Mouse (Mus musculus): ENCODE data around the gene Gm9745. TPM values are rescaled to one million over a fixed set of nuclear protein-coding genes. Genes with fewer than 3 reads are reported as not detected.
"Not testable (repeated sequence)": the region's sequence is repeated elsewhere in the genome, so short reads cannot be mapped to it uniquely, and the experiment has no call there.

Gene Gm9745
- total RNA-seq, 1 experiment, result not detected

- DNase-seq (ENCODE audit: low read depth, low spot score); H3K9ac ChIP-seq (ENCODE audit: insufficient read depth, low read depth, low read length, poor library complexity, severe bottlenecking): not testable (repeated sequence)
These were observed 13.3 kb upstream of the Gm9745 start for GRCm38 (mm10) chr13:8961128-8961888.

GRCm38 (mm10) chr13:8959554-8959953, 11.5 kb upstream of the Gm9745 start:
- H3K27ac ChIP-seq (ENCODE audit: insufficient read depth, low read depth, low read length, poor library complexity, severe bottlenecking); H3K4me1 ChIP-seq (ENCODE audit: control insufficient read depth in 2 of 2, insufficient read depth in 2 of 2, low read length in 2 of 2, poor library complexity in 1 of 2); H3K36me3 ChIP-seq (ENCODE audit: control insufficient read depth, insufficient read depth, low read length, poor library complexity, severe bottlenecking); H3K9me3 ChIP-seq (ENCODE audit: control insufficient read depth, insufficient read depth, low read depth, low read length); in situ Hi-C loops (cut with MboI; ENCODE audit: low sequenced_read_pairs in 2 of 2, unreplicated experiment in 2 of 2); DNase-seq (ENCODE audit: low read depth, low spot score); H3K4me3 ChIP-seq (ENCODE audit: insufficient read depth in 1 of 2, low read depth in 1 of 2, low read length in 2 of 2, poor library complexity in 1 of 2, severe bottlenecking in 1 of 2); H3K9ac ChIP-seq (ENCODE audit: insufficient read depth, low read depth, low read length, poor library complexity, severe bottlenecking): not testable (repeated sequence)

More at GRCm38 (mm10) chr13:8961128-8961888, 13.3 kb upstream of the Gm9745 start:
- H3K4me1 ChIP-seq (ENCODE audit: control insufficient read depth in 2 of 2, insufficient read depth in 2 of 2, low read length in 2 of 2, poor library complexity in 1 of 2); in situ Hi-C loops (cut with MboI; ENCODE audit: low sequenced_read_pairs in 2 of 2, unreplicated experiment in 2 of 2); H3K36me3 ChIP-seq (ENCODE audit: control insufficient read depth, insufficient read depth, low read length, poor library complexity, severe bottlenecking); H3K4me3 ChIP-seq (ENCODE audit: insufficient read depth in 1 of 2, low read depth in 1 of 2, low read length in 2 of 2, poor library complexity in 1 of 2, severe bottlenecking in 1 of 2); H3K9me3 ChIP-seq (ENCODE audit: control insufficient read depth, insufficient read depth, low read depth, low read length); H3K27ac ChIP-seq (ENCODE audit: insufficient read depth, low read depth, low read length, poor library complexity, severe bottlenecking): not testable (repeated sequence)

- H3K9me3 ChIP-seq (ENCODE audit: control insufficient read depth, insufficient read depth, low read depth, low read length); DNase-seq (ENCODE audit: low read depth, low spot score); in situ Hi-C loops (cut with MboI; ENCODE audit: low sequenced_read_pairs in 2 of 2, unreplicated experiment in 2 of 2); H3K9ac ChIP-seq (ENCODE audit: insufficient read depth, low read depth, low read length, poor library complexity, severe bottlenecking); H3K36me3 ChIP-seq (ENCODE audit: control insufficient read depth, insufficient read depth, low read length, poor library complexity, severe bottlenecking); H3K4me1 ChIP-seq (ENCODE audit: control insufficient read depth in 2 of 2, insufficient read depth in 2 of 2, low read length in 2 of 2, poor library complexity in 1 of 2); H3K27ac ChIP-seq (ENCODE audit: insufficient read depth, low read depth, low read length, poor library complexity, severe bottlenecking); H3K4me3 ChIP-seq (ENCODE audit: insufficient read depth in 1 of 2, low read depth in 1 of 2, low read length in 2 of 2, poor library complexity in 1 of 2, severe bottlenecking in 1 of 2): not testable (repeated sequence)
These were observed 11.0 kb upstream of the Gm9745 start for GRCm38 (mm10) chr13:8959058-8959457.

GRCm38 (mm10) chr13:8956873-8957272, 8.8 kb upstream of the Gm9745 start:
- H3K4me3 ChIP-seq (ENCODE audit: insufficient read depth in 1 of 2, low read depth in 1 of 2, low read length in 2 of 2, poor library complexity in 1 of 2, severe bottlenecking in 1 of 2); DNase-seq (ENCODE audit: low read depth, low spot score); H3K9ac ChIP-seq (ENCODE audit: insufficient read depth, low read depth, low read length, poor library complexity, severe bottlenecking); H3K9me3 ChIP-seq (ENCODE audit: control insufficient read depth, insufficient read depth, low read depth, low read length); H3K27ac ChIP-seq (ENCODE audit: insufficient read depth, low read depth, low read length, poor library complexity, severe bottlenecking); H3K36me3 ChIP-seq (ENCODE audit: control insufficient read depth, insufficient read depth, low read length, poor library complexity, severe bottlenecking); H3K4me1 ChIP-seq (ENCODE audit: control insufficient read depth in 2 of 2, insufficient read depth in 2 of 2, low read length in 2 of 2, poor library complexity in 1 of 2); in situ Hi-C loops (cut with MboI; ENCODE audit: low sequenced_read_pairs in 2 of 2, unreplicated experiment in 2 of 2): not testable (repeated sequence)

- H3K9ac ChIP-seq (ENCODE audit: insufficient read depth, low read depth, low read length, poor library complexity, severe bottlenecking); DNase-seq (ENCODE audit: low read depth, low spot score); H3K36me3 ChIP-seq (ENCODE audit: control insufficient read depth, insufficient read depth, low read length, poor library complexity, severe bottlenecking); H3K4me1 ChIP-seq (ENCODE audit: control insufficient read depth in 2 of 2, insufficient read depth in 2 of 2, low read length in 2 of 2, poor library complexity in 1 of 2); H3K27ac ChIP-seq (ENCODE audit: insufficient read depth, low read depth, low read length, poor library complexity, severe bottlenecking); in situ Hi-C loops (cut with MboI; ENCODE audit: low sequenced_read_pairs in 2 of 2, unreplicated experiment in 2 of 2); H3K9me3 ChIP-seq (ENCODE audit: control insufficient read depth, insufficient read depth, low read depth, low read length); H3K4me3 ChIP-seq (ENCODE audit: insufficient read depth in 1 of 2, low read depth in 1 of 2, low read length in 2 of 2, poor library complexity in 1 of 2, severe bottlenecking in 1 of 2): not testable (repeated sequence)
These were observed 7.1 kb upstream of the Gm9745 start for GRCm38 (mm10) chr13:8955127-8955526.

GRCm38 (mm10) chr13:8952563-8952962, 4.5 kb upstream of the Gm9745 start, which contains the start of gene Idi2:
TSS of gene Idi2 (plus strand) at chr13:8952863.
- not testable (repeated sequence) for H3K4me1 ChIP-seq (ENCODE audit: control insufficient read depth in 2 of 2, insufficient read depth in 2 of 2, low read length in 2 of 2, poor library complexity in 1 of 2); DNase-seq (ENCODE audit: low read depth, low spot score)

GRCm38 (mm10) chr13:8943828-8944227, 4.2 kb downstream of the Gm9745 start:
- H3K27ac ChIP-seq (ENCODE audit: insufficient read depth, low read depth, low read length, poor library complexity, severe bottlenecking); H3K4me1 ChIP-seq (ENCODE audit: control insufficient read depth in 2 of 2, insufficient read depth in 2 of 2, low read length in 2 of 2, poor library complexity in 1 of 2); DNase-seq (ENCODE audit: low read depth, low spot score); H3K9me3 ChIP-seq (ENCODE audit: control insufficient read depth, insufficient read depth, low read depth, low read length); H3K4me3 ChIP-seq (ENCODE audit: insufficient read depth in 1 of 2, low read depth in 1 of 2, low read length in 2 of 2, poor library complexity in 1 of 2, severe bottlenecking in 1 of 2); H3K36me3 ChIP-seq (ENCODE audit: control insufficient read depth, insufficient read depth, low read length, poor library complexity, severe bottlenecking); in situ Hi-C loops (cut with MboI; ENCODE audit: low sequenced_read_pairs in 2 of 2, unreplicated experiment in 2 of 2); H3K9ac ChIP-seq (ENCODE audit: insufficient read depth, low read depth, low read length, poor library complexity, severe bottlenecking): not testable (repeated sequence)

More at GRCm38 (mm10) chr13:8952563-8952962, 4.5 kb upstream of the Gm9745 start, which contains the start of gene Idi2:
- H3K9me3 ChIP-seq (ENCODE audit: control insufficient read depth, insufficient read depth, low read depth, low read length); H3K9ac ChIP-seq (ENCODE audit: insufficient read depth, low read depth, low read length, poor library complexity, severe bottlenecking); H3K27ac ChIP-seq (ENCODE audit: insufficient read depth, low read depth, low read length, poor library complexity, severe bottlenecking); H3K36me3 ChIP-seq (ENCODE audit: control insufficient read depth, insufficient read depth, low read length, poor library complexity, severe bottlenecking); H3K4me3 ChIP-seq (ENCODE audit: insufficient read depth in 1 of 2, low read depth in 1 of 2, low read length in 2 of 2, poor library complexity in 1 of 2, severe bottlenecking in 1 of 2); in situ Hi-C loops (cut with MboI; ENCODE audit: low sequenced_read_pairs in 2 of 2, unreplicated experiment in 2 of 2): not testable (repeated sequence)

- H3K36me3 ChIP-seq (ENCODE audit: control insufficient read depth, insufficient read depth, low read length, poor library complexity, severe bottlenecking); in situ Hi-C loops (cut with MboI; ENCODE audit: low sequenced_read_pairs in 2 of 2, unreplicated experiment in 2 of 2); H3K4me3 ChIP-seq (ENCODE audit: insufficient read depth in 1 of 2, low read depth in 1 of 2, low read length in 2 of 2, poor library complexity in 1 of 2, severe bottlenecking in 1 of 2); DNase-seq (ENCODE audit: low read depth, low spot score); H3K9ac ChIP-seq (ENCODE audit: insufficient read depth, low read depth, low read length, poor library complexity, severe bottlenecking); H3K27ac ChIP-seq (ENCODE audit: insufficient read depth, low read depth, low read length, poor library complexity, severe bottlenecking); H3K4me1 ChIP-seq (ENCODE audit: control insufficient read depth in 2 of 2, insufficient read depth in 2 of 2, low read length in 2 of 2, poor library complexity in 1 of 2); H3K9me3 ChIP-seq (ENCODE audit: control insufficient read depth, insufficient read depth, low read depth, low read length): not testable (repeated sequence)
These were observed 6.3 kb downstream of the Gm9745 start for GRCm38 (mm10) chr13:8941701-8942100.

Measured in ES-E14 (cell line).